Mouse (Mus musculus) midbrain, embryonic 15.5 days (tissue): ENCODE results near the gene Lmln. TPM values are rescaled to one million over a fixed set of nuclear protein-coding genes. Genes with fewer than 3 reads are reported as not detected.
A peak's percentile ranks its signal among the peaks of the same experiment; 100 is the strongest.
"Not testable (repeated sequence)": the region's sequence is repeated elsewhere in the genome, so short reads cannot be mapped to it uniquely, and the experiment has no call there.

Experiments
- ATAC-seq: fragments of 200-750 bp; cut with Nextera tagmentation; replicated peaks from 2 replicates; pipeline ENCODE4 v1.8.0; 2017; ENCODE audit warnings: moderate TSS enrichment
- H3K27ac ChIP-seq: fragments of 300-500 bp; sonication (generic); 2 replicates; pipeline ENCODE4 v1.5.1; 2015; ENCODE audit warnings: mild to moderate bottlenecking, inconsistent platforms
- H3K27me3 ChIP-seq: fragments of 300-500 bp; sonication (generic); replicated peaks from 2 replicates; pipeline ENCODE4 v1.6.1; 2015; ENCODE audit warnings: inconsistent platforms
- H3K36me3 ChIP-seq: fragments of 300-500 bp; sonication (generic); replicated peaks from 2 replicates; pipeline ENCODE4 v1.6.1; 2015; ENCODE audit warnings: inconsistent platforms
- H3K4me1 ChIP-seq: fragments of 300-500 bp; sonication (generic); 2 replicates; pipeline ENCODE4 v1.6.1; 2015; ENCODE audit warnings: inconsistent platforms
- H3K4me2 ChIP-seq: fragments of 300-500 bp; sonication (generic); 2 replicates; pipeline ENCODE4 v1.6.1; 2015; ENCODE audit warnings: inconsistent platforms, mild to moderate bottlenecking, moderate library complexity
- H3K4me3 ChIP-seq: fragments of 300-500 bp; sonication (generic); 2 replicates; pipeline ENCODE4 v1.5.1; 2015; ENCODE audit warnings: mild to moderate bottlenecking, inconsistent platforms
- H3K9ac ChIP-seq: fragments of 300-500 bp; sonication (generic); 2 replicates; pipeline ENCODE4 v1.6.1; 2015; ENCODE audit warnings: mild to moderate bottlenecking, inconsistent platforms
- H3K9me3 ChIP-seq: fragments of 300-500 bp; sonication (generic); 2 replicates; pipeline ENCODE4 v1.6.1; 2016; ENCODE audit warnings: inconsistent platforms
- WGBS: fragments of 180-500 bp; shearing (Covaris S2); methylation state at CpG from one replicate; pipeline ENCODE4 v1.1.7; 2015; ENCODE audit warnings: mixed read lengths; 5-methylcytosine and 5-hydroxymethylcytosine counted together
- microRNA counts: library from miRNA; unstranded; fragments of <30 nt; microRNA quantifications from one replicate; lab custom pipeline; 2016
- microRNA-seq: library from miRNA; unstranded; fragments of <30 nt; microRNA quantifications from one replicate; pipeline ENCODE4, GENCODE M21; 2016
- polyA plus RNA-seq: library from polyadenylated mRNA; unstranded; fragments of >200 nt; fragmentation: Nextera tagmentation; extraction: Ambion mirVana; gene quantifications from 2 replicates; pipeline ENCODE4 v1.2.1, GENCODE M21; 2015

The Lmln gene
- polyA plus RNA-seq, 1 experiment from 2014 or later: 5.1 TPM

- H3K27me3 ChIP-seq: no peaks in the 10 kb centered on the region
- no peaks in the 10 kb centered on the region for H3K36me3 ChIP-seq
- ATAC-seq: no peak
- H3K9ac ChIP-seq: no peak overlapping the region
- H3K4me3 ChIP-seq: no peak overlapping the region
- no peak overlapping the region for H3K27ac ChIP-seq
- no peaks in the 10 kb centered on the region for H3K9me3 ChIP-seq
- peaks cover 1% of the 10 kb centered on the region; the same call in 1 of the 2 replicates for H3K4me1 ChIP-seq
- no peak overlapping the region for H3K4me2 ChIP-seq
- WGBS: 74% methylated on average over 5 of the region's 5 CpGs
Measured at GRCm38 (mm10) chr16:33173151-33173550, 110.8 kb downstream of the Lmln start.

GRCm38 (mm10) chr16:33174695-33175094 lies 112.4 kb downstream of the Lmln start:
- ATAC-seq: no peak
- Histone ChIP-seq H3K4me2 (no peak overlapping the region), H3K27ac (no peak overlapping the region)

GRCm38 (mm10) chr16:33176831-33177230 lies 114.5 kb downstream of the Lmln start:
- not testable (repeated sequence) for H3K36me3 ChIP-seq, ATAC-seq, H3K4me2 ChIP-seq, H3K4me1 ChIP-seq, H3K27ac ChIP-seq, H3K9ac ChIP-seq, H3K9me3 ChIP-seq, H3K4me3 ChIP-seq, H3K27me3 ChIP-seq
- 85% methylated on average over 5 of the region's 5 CpGs for WGBS

More at GRCm38 (mm10) chr16:33174695-33175094, 112.4 kb downstream of the Lmln start:
- no peaks in the 10 kb centered on the region for H3K27me3 ChIP-seq
- H3K4me1 ChIP-seq: peaks cover 5% of the 10 kb centered on the region; the same call in 1 of the 2 replicates
- no peaks in the 10 kb centered on the region for H3K36me3 ChIP-seq
- no peak overlapping the region for H3K9ac ChIP-seq
- H3K9me3 ChIP-seq: no peaks in the 10 kb centered on the region
- no peak overlapping the region for H3K4me3 ChIP-seq

MicroRNAs within 50 kb of the gene (microRNA counts, 519-probe panel; counts per million panel counts)
- not detected for microRNA mmu-miR-1947 (lab: Ali Mortazavi, UCI)

Small RNAs within 50 kb of the gene (microRNA-seq; reads per million reads assigned to microRNA genes)
- not detected for gene Gm22231
- 6.6 reads per million, percentile 26 among the genes with 10 or more reads in this experiment for gene Mir1947

Other genes starting within 250 kb of the Lmln start
- 100 and 110 TPM in 2 replicates for gene Fyttd1, start 185.0 kb upstream of the Lmln start, polyA plus RNA-seq
- gene Rubcn, start 184.8 kb upstream of the Lmln start, polyA plus RNA-seq: 37.3 and 38.0 TPM in 2 replicates
- gene Lrch3, start 148.4 kb upstream of the Lmln start, polyA plus RNA-seq: 43.0 and 56.3 TPM in 2 replicates
- gene Iqcg, start 6.3 kb upstream of the Lmln start, polyA plus RNA-seq: 6.4 and 7.1 TPM in 2 replicates
- gene Rpl35a, start 6.1 kb upstream of the Lmln start, polyA plus RNA-seq: 404 and 412 TPM in 2 replicates
- gene Osbpl11, start 122.5 kb downstream of the Lmln start, polyA plus RNA-seq: 20.0 and 21.4 TPM in 2 replicates
- 82.5 and 85.3 TPM in 2 replicates for gene Snx4, start 188.9 kb downstream of the Lmln start, polyA plus RNA-seq